Mouse (Mus musculus) G1E (cell line): ENCODE measurements at regions not wholly inside any gene's neighbourhood (a gene's known extent, or its start where the extent isn't known, plus 50 kb on each side); places are given as distances from the start of the nearest gene placed in this dataset.

ENCODE experiments used
- CTCF ChIP-seq: IDR thresholded peaks from 2 replicates; pipeline ENCODE4 v1.5.1; 2012; ENCODE audit warnings: low read depth, low read length, inconsistent platforms, mixed read lengths
- GATA1 ChIP-seq: IDR thresholded peaks from 2 replicates; pipeline ENCODE4 v1.6.1; 2012; ENCODE audit warnings: borderline replicate concordance, low read length, inconsistent platforms, mixed read lengths
- GATA2 ChIP-seq: IDR thresholded peaks from 2 replicates; pipeline ENCODE4 v1.6.1; 2012; ENCODE audit warnings: low read depth, low read length, inconsistent platforms, borderline replicate concordance
- POLR2AphosphoS5 ChIP-seq: IDR thresholded peaks from 2 replicates; pipeline ENCODE4 v1.6.1; 2012; ENCODE audit warnings: low read depth, low read length, inconsistent platforms; ENCODE audit not compliant: insufficient replicate concordance

GRCm38 (mm10) chr15:97186034-97186433 is 60.9 kb upstream of the Pced1b start:
- TF ChIP-seq CTCF (no peak), GATA1 (no peak), POLR2AphosphoS5 (no peak), GATA2 (no peak)
